Mouse (Mus musculus): ENCODE measurements at regions not wholly inside any gene's neighbourhood (a gene's known extent, or its start where the extent isn't known, plus 50 kb on each side); places are given as distances from the start of the nearest gene placed in this dataset.

- CTCF ChIA-PET, result interaction anchor here (0.7 kb wide), 1 partner anchor 8 kb away, joined by 3 read pairs; no protein-coding TSS in a partner anchor
Observed at GRCm38 (mm10) chr1:128679005-128679980, 87.2 kb upstream of the Cxcr4 start.

DNA sequence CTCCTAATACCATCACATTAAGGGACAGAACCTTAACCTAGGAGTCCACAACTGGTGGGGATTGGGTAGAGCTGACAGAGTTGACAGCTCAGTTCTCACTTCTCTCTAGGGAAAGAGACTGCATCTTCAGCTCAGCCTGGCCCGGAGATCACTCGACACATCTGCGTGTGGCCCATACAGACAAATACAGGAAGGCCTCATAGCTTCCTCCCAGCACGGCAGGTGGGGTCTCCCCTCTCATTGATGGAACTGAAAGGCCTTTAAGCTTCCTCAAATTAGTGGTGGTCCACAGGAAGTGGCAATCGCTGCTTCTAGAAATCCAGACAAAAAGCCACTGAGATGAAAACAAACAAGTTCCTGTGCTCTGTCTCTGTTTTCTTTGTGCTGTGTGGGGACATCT, 83.4 kb upstream of the Cxcr4 start:
- CTCF ChIA-PET, result interaction anchor here (0.7 kb wide), 2 partner anchors 14 to 245 kb away, joined by 3 to 5 read pairs; no protein-coding TSS in a partner anchor

GRCm38 (mm10) chr1:128672306-128672705, 80.2 kb upstream of the Cxcr4 start:
- CTCF ChIA-PET, result no interaction called here

- CTCF ChIA-PET, result interaction anchor here (0.6 kb wide), 1 partner anchor 82 kb away, joined by 3 read pairs; no protein-coding TSS in a partner anchor
Observed at GRCm38 (mm10) chr1:128671495-128671894, 79.4 kb upstream of the Cxcr4 start.

GRCm38 (mm10) chr1:128671016-128671415, 78.9 kb upstream of the Cxcr4 start:
- CTCF ChIA-PET, result no interaction called here

GRCm38 (mm10) chr1:128669241-128669666, 77.2 kb upstream of the Cxcr4 start:
- CTCF ChIA-PET, result interaction anchor here (0.5 kb wide), 1 partner anchor 45 kb away, joined by 3 read pairs; no protein-coding TSS in a partner anchor

GRCm38 (mm10) chr1:128668718-128669117, 76.6 kb upstream of the Cxcr4 start:
- CTCF ChIA-PET, result interaction anchor here (0.5 kb wide), 1 partner anchor 44 kb away, joined by 3 read pairs; no protein-coding TSS in a partner anchor

- CTCF ChIA-PET, result interaction anchor here (0.8 kb wide), 1 partner anchor 26 kb away, joined by 3 read pairs; no protein-coding TSS in a partner anchor
Observed at GRCm38 (mm10) chr1:128667121-128667762, 75.1 kb upstream of the Cxcr4 start.

GRCm38 (mm10) chr1:128663207-128663606, 71.1 kb upstream of the Cxcr4 start:
- CTCF ChIA-PET, result no interaction called here

GRCm38 (mm10) chr1:128659857-128660256, 67.8 kb upstream of the Cxcr4 start:
- CTCF ChIA-PET, result no interaction called here

GRCm38 (mm10) chr1:128658802-128659201, 66.7 kb upstream of the Cxcr4 start:
- CTCF ChIA-PET, result interaction anchor here (0.5 kb wide), 1 partner anchor 80 kb away, joined by 8 read pairs; no protein-coding TSS in a partner anchor

GRCm38 (mm10) chr1:128654099-128654862, 62.2 kb upstream of the Cxcr4 start:
- CTCF ChIA-PET, result no interaction called here

- CTCF ChIA-PET, result no interaction called here
Observed at GRCm38 (mm10) chr1:128650596-128650995, 58.5 kb upstream of the Cxcr4 start.

DNA sequence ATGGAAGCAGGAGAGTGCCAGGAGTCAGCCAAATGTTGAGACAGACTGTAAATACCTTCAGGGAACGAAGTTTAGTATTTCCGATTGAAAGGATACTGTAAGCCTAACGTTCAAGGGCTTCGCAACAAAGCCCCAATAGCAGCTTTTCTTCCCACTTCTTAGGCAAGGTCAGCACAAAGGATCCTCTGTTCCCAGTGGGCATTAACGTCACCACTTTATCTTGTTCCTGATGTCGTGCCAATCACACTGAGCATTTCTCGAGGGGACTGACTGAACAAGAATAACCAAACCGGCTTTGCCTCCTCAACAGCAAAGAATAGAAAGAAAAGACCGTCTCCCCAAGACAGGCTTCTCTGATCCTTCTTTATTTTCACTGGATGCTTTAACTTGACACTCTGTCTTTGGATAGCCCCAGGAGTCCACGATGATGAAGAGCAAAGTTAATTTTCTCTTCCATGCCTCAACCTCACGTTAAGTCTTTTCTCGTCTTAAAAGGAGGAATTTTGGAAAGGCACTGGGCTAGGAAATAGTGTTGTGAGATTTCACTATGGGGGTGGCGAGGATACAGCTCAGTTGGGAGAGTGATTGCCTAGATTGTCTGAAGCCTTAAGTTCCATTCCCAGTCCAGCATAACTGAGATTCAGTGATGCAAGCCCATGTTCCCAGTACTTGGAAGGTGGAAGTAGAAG, 57.5 kb upstream of the Cxcr4 start:
- CTCF ChIA-PET, result no interaction called here

DNA sequence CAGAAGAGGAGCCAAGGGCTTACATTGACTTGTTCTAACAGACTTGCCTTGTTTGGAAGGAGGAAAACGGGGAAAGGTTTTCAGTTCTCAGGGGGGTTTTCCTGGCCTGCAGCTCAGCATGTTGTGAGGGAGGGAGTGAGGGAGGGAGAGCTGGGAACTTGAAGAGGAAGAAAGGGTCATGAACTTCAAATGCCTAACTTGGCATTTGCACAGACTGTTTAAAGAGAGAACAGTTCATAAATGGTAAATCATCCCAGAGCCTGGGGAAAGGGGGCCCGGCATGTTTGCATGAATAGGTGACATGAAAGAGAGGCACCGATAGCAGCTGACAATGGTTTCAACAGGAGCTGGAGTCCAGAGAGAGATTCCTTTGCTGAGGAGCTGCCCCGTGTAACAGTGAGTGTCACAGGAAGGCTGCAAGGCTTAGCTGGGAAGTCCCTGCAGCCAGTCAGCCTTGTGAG, 51.3 kb upstream of the Cxcr4 start:
- CTCF ChIA-PET, result no interaction called here

- CTCF ChIA-PET, result interaction anchor here (0.5 kb wide), 1 partner anchor 64 kb away, joined by 4 read pairs; no protein-coding TSS in a partner anchor
Observed at GRCm38 (mm10) chr1:128642212-128642611, 50.1 kb upstream of the Cxcr4 start.
